Mouse (Mus musculus): ENCODE measurements around the gene Olfr148.

Olfr148 gene

DNA sequence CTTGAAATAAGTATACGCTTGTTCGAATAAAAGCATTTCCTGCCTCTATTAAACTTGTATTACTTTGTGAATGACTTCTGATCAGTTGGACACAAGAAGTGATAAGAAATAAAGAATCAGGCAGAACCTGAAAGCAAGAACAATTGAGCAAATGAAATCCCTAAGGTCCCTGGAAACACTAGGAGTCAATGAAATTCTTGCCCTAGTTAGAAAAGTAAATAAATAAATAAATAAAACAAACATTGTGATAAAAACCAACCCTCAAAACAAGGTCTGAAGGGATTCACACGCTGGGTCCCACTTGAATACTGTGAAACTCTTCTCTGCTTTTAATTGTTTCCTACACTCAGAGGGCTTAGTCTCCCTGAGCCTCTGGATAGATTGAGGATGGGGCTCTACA lies at the start of gene Olfr148:
TSS of gene Olfr148 (plus strand) at position 301 of the 400 bp plus-strand sequence.
- in situ Hi-C loops (cut with MboI, MseI): no loop called here

DNA sequence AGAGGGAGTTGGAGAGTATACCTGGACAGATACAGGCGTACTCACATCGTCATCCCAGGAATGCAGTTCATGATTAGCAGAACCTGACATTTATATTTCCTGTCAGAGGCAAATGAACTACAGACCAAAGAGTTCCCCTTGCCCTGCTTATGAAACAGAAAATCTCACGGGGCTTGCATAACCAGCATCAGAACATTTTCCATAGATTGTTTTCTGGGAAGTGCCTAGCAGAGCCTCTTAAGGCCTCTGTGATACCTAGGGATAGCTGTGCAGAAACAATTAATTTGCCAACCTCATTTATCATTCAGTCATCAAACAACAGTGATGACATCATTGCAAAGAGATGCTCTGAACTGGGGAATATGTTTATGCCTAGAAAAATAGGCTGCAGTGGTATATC lies 35.0 kb upstream of the Olfr148 start, which contains the start of gene Olfr959:
TSS of gene Olfr959 (minus strand) at position 101 of the 400 bp plus-strand sequence.
- in situ Hi-C loops (cut with MboI, MseI): no loop called here

DNA sequence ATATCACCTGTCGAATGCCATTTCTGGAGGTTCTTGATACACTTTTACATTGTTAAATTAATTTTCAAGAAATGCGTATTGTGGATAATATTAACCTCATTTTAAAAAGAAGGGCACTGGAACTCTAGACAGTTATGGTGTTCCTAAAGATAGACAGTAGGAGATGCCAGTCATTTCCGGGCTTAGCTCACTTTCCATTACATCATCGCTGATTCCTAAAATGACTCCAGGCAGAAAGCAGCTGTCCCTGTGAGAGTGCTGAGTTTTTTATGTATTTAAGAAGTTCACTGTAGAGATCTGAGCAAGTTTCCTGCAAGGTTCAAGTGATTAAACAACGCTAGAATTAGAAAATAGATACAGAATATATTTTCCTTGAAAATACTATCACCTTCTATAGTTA lies 33.4 kb upstream of the Olfr148 start:
- in situ Hi-C loops (cut with MboI, MseI): no loop called here

DNA sequence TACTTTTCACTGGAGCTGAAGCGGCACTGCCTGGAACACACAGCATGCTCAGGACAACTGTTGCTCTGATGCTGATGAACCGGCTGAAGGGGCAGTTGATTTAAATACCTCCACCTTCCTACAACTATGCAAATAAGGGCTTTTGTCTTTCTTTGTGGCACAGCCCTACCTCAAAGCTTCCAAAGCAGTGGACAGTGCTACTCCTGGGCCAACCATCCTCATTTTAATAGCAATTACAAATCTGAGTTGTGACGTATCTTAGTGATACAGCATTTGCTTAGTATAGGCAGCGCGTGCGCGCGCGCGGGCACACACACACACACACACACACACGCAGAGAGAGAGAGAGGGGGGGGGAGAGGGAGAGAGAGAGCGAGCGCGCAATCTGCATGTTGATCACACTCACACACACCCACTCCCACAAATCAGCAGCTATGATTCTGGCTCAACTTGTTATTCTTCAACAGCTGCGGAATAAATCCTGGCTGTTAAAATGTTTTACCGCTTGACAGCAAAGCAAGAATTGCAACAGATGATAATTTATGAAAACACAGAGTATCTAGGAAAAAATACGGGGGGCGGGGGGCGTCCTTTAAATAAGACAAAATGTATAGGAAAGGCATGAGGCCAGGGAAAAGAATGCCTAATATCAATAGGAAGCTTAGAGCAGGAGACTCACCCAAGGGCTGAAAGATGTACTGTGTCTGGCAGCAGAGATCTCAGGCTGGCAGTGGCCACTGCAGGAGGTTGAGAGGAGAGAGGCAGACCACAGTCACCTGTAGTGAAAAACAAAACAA lies 7.7 kb upstream of the Olfr148 start:
- in situ Hi-C loops (cut with MboI, MseI): no loop called here

DNA sequence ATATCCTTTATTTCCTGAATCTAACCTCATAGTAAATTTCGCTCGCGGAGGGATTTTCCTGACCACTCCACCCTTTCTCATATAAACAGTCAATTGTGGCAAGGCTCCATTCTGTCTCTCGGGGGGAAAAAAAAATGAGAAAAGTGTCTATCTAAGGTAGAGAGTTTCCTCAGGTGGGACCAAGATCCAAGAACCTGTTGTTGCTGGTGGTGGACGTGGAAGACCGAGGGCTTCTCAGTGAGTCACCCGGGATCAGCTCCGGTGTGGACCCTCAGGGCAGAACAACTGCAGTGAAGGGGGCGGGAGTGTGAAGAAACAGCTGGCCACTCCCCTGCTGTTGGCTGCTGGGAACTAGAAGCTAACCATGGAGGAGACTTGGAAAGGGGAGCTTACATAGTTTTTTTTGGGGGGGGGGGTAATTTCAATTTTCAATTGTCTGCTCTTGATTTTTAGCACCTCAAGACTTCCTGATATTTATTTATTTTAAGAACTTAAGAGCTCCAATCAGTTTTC lies 7.1 kb upstream of the Olfr148 start:
- in situ Hi-C loops (cut with MboI, MseI): no loop called here

DNA sequence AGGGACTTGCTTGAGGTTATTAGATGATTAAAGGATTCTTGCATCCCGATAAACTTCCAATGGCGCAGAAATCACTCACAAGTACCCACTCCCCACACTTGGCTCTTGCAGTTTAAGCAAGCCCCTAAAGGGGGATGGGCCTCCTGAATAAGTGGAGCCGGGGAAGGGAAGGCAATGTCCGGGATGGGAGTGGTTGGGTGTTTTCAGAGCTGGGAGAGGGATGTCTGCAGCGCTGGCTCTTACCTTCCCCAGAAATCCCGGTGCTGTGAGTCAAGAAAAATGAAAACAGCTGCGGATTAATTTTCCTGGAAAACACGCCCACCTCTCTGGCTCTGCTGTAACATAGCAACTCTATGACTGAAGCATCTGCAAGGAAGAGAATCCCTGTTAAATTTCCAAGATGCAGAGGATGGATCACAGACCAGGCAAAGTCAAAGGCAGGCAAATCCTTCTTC lies 6.4 kb upstream of the Olfr148 start, which contains the start of gene AW551984:
TSS of gene AW551984 (minus strand) at position 405 of the 455 bp plus-strand sequence.
- in situ Hi-C loops (cut with MboI, MseI): no loop called here

GRCm38 (mm10) chr9:39608497-39608896 lies 2.0 kb upstream of the Olfr148 start:
- in situ Hi-C loops (cut with MboI, MseI): no loop called here

GRCm38 (mm10) chr9:39611953-39612352 lies 1.5 kb downstream of the Olfr148 start:
- in situ Hi-C loops (cut with MboI, MseI): no loop called here

- in situ Hi-C loops (cut with MboI, MseI): no loop called here
These were observed 10.6 kb downstream of the Olfr148 start, which contains the start of gene Olfr960 for GRCm38 (mm10) chr9:39621073-39621472. TSS of gene Olfr960 (plus strand) at chr9:39621373.

- in situ Hi-C loops (cut with MboI, MseI): no loop called here
These were observed 13.3 kb downstream of the Olfr148 start for GRCm38 (mm10) chr9:39623783-39624182.

- in situ Hi-C loops (cut with MboI, MseI): no loop called here
These were observed 14.3 kb downstream of the Olfr148 start for GRCm38 (mm10) chr9:39624711-39625110.

GRCm38 (mm10) chr9:39629069-39629468 lies 18.6 kb downstream of the Olfr148 start:
- in situ Hi-C loops (cut with MboI, MseI): no loop called here

- in situ Hi-C loops (cut with MboI, MseI): no loop called here
These were observed 23.6 kb downstream of the Olfr148 start for GRCm38 (mm10) chr9:39633913-39634594.

- in situ Hi-C loops (cut with MboI, MseI): no loop called here
These were observed 34.3 kb downstream of the Olfr148 start, which contains the start of gene Olfr961 for GRCm38 (mm10) chr9:39644785-39645184. TSS of gene Olfr961 (plus strand) at chr9:39645085.

GRCm38 (mm10) chr9:39647382-39647781 lies 36.9 kb downstream of the Olfr148 start:
- in situ Hi-C loops (cut with MboI, MseI): no loop called here

GRCm38 (mm10) chr9:39654756-39655396 lies 44.4 kb downstream of the Olfr148 start:
- in situ Hi-C loops (cut with MboI, MseI): no loop called here
